Mouse (Mus musculus) heart, adult 2 months (tissue): ENCODE measurements around the gene Fam149b. TPM values are rescaled to one million over a fixed set of nuclear protein-coding genes. Genes with fewer than 3 reads are reported as not detected.
A peak's percentile ranks its signal among the peaks of the same experiment; 100 is the strongest.

ENCODE experiments used
- DNase-seq, 2 experiments: peaks; one replicate each; pipeline ENCODE4 v3.0.0; 2021
- H3K27ac ChIP-seq: fragments of 200-600 bp; 2 replicates; pipeline ENCODE4 v1.8.1; 2022
- H3K27me3 ChIP-seq: fragments of 200-500 bp; 2 replicates; pipeline ENCODE4 v1.6.1; 2012; ENCODE audit warnings: mild to moderate bottlenecking, low read length, inconsistent platforms, mixed read lengths; ENCODE audit not compliant: control insufficient read depth, insufficient read depth
- H3K36me3 ChIP-seq: fragments of 200-500 bp; 2 replicates; pipeline ENCODE4 v1.6.1; 2012; ENCODE audit warnings: low read length, inconsistent platforms; ENCODE audit not compliant: control insufficient read depth, insufficient read depth
- H3K4me1 ChIP-seq: fragments of 200-500 bp; 2 replicates; pipeline ENCODE4 v1.6.1; 2011; ENCODE audit warnings: low read length; ENCODE audit not compliant: control insufficient read depth, insufficient read depth
- H3K4me3 ChIP-seq: fragments of 200-600 bp; 2 replicates; pipeline ENCODE4 v1.8.1; 2022
- H3K79me2 ChIP-seq: fragments of 200-500 bp; replicated peaks from 2 replicates; pipeline ENCODE4 v1.6.1; 2012; ENCODE audit warnings: mild to moderate bottlenecking, inconsistent platforms, low read length, moderate library complexity, mixed read lengths; ENCODE audit not compliant: control insufficient read depth, insufficient read depth
- H3K9ac ChIP-seq: fragments of 200-500 bp; 2 replicates; pipeline ENCODE4 v1.6.1; 2012; ENCODE audit warnings: low read depth, mild to moderate bottlenecking, control low read depth, inconsistent platforms, low read length, mixed read lengths
- CTCF ChIP-seq: fragments of 200-600 bp; IDR thresholded peaks from 2 replicates; pipeline ENCODE4 v1.8.1; 2022; ENCODE audit warnings: antibody characterized with exemption, mild to moderate bottlenecking, moderate library complexity
- EP300 ChIP-seq: fragments of 200-500 bp; IDR thresholded peaks from 2 replicates; pipeline ENCODE4 v1.6.1; 2011; ENCODE audit warnings: low read depth, low read length, control low read depth; ENCODE audit not compliant: insufficient read depth
- POLR2A ChIP-seq: fragments of 200-500 bp; IDR thresholded peaks from 2 replicates; pipeline ENCODE4 v1.6.1; 2011; ENCODE audit warnings: mild to moderate bottlenecking, low read depth, low read length, control low read depth; ENCODE audit not compliant: insufficient read depth
- WGBS: fragments of 180-500 bp; shearing (Covaris S2); methylation state at CpG from one replicate; pipeline ENCODE4 v1.1.7; 2018; 5-methylcytosine and 5-hydroxymethylcytosine counted together
- intact Hi-C: fragments of 180-260 bp; cut with DNase I; formaldehyde crosslinking; loops from one replicate; pipeline ENCODE4 v1.15.1; 2025
- polyA plus RNA-seq: library from polyadenylated mRNA; depleted of rRNA; stranded (reverse); fragments of >200 nt; gene quantifications from 2 replicates; pipeline ENCODE4 v1.2.3, GENCODE M21; 2012
- total RNA-seq, 2 experiments: library from RNA; stranded (reverse); gene quantifications; 2 replicates each; pipeline ENCODE4 v1.2.3; 2021

Gene Fam149b
- total and polyA plus RNA-seq, 3 experiments = 23.1 to 30.1 (median 29.6) TPM

GRCm38 (mm10) chr14:20331316-20331715 is 16.6 kb upstream of the Fam149b start:
- H3K9ac ChIP-seq = no peak overlapping the region
- no peak for DNase-seq
- H3K27me3 ChIP-seq = no peaks in the 10 kb centered on the region
- WGBS = 91% methylated on average over 4 of the region's 4 CpGs
- no peaks in the 10 kb centered on the region for H3K4me1 ChIP-seq
- no peaks in the 10 kb centered on the region for H3K36me3 ChIP-seq
- intact Hi-C loops = no loop called here
- no peak overlapping the region for H3K4me3 ChIP-seq
- TF ChIP-seq EP300 (no peak), CTCF (no peak), POLR2A (no peak)
- H3K79me2 ChIP-seq = no peaks in the 10 kb centered on the region
- H3K27ac ChIP-seq = no peak overlapping the region

GRCm38 (mm10) chr14:20339415-20339814 is 8.5 kb upstream of the Fam149b start:
- no peak overlapping the region for H3K9ac ChIP-seq
- H3K4me3 ChIP-seq = no peak overlapping the region
- WGBS = 97% methylated on average over 5 of the region's 5 CpGs
- H3K27me3 ChIP-seq = no peaks in the 10 kb centered on the region
- no peak for DNase-seq
- H3K4me1 ChIP-seq = no peaks in the 10 kb centered on the region
- H3K36me3 ChIP-seq = no peaks in the 10 kb centered on the region
- H3K27ac ChIP-seq = no peak overlapping the region
- H3K79me2 ChIP-seq = no peaks in the 10 kb centered on the region; the same call in 1 of the 2 replicates
- TF ChIP-seq POLR2A (no peak), CTCF (0 out of 2 replicates have a peak, but pooled peaks have one; percentile 2)
- intact Hi-C loops = no loop called here

GRCm38 (mm10) chr14:20340149-20340548 is 7.8 kb upstream of the Fam149b start:
- peaks cover 1% of the 10 kb centered on the region; the same call in 1 of the 2 replicates for H3K79me2 ChIP-seq
- no peak for TF ChIP-seq EP300
- TF ChIP-seq CTCF = peak; percentile 73
- TF ChIP-seq POLR2A = no peak
- no peaks in the 10 kb centered on the region for H3K4me1 ChIP-seq
- H3K4me3 ChIP-seq = no peak overlapping the region
- H3K27ac ChIP-seq = no peak overlapping the region
- H3K9ac ChIP-seq = no peak overlapping the region
- intact Hi-C loops = no loop called here
- H3K36me3 ChIP-seq = no peaks in the 10 kb centered on the region
- 76% methylated on average over 8 of the region's 8 CpGs for WGBS
- H3K27me3 ChIP-seq = no peaks in the 10 kb centered on the region
- peak in 1 of 2 experiments; percentile 21 for DNase-seq

GRCm38 (mm10) chr14:20340866-20341265 is 7.1 kb upstream of the Fam149b start:
- no peak for TF ChIP-seq CTCF
- TF ChIP-seq EP300 = no peak
- no peak for TF ChIP-seq POLR2A
- no peaks in the 10 kb centered on the region for H3K27me3 ChIP-seq
- no peak for DNase-seq
- no peak overlapping the region for H3K4me3 ChIP-seq
- intact Hi-C loops = no loop called here
- 85% methylated on average over 7 of the region's 7 CpGs for WGBS
- H3K9ac ChIP-seq = no peak overlapping the region
- H3K36me3 ChIP-seq = no peaks in the 10 kb centered on the region
- H3K4me1 ChIP-seq = peaks cover 2% of the 10 kb centered on the region; the same call in 1 of the 2 replicates
- H3K27ac ChIP-seq = no peak overlapping the region
- H3K79me2 ChIP-seq = peaks cover 4% of the 10 kb centered on the region; the same call in 1 of the 2 replicates

DNA sequence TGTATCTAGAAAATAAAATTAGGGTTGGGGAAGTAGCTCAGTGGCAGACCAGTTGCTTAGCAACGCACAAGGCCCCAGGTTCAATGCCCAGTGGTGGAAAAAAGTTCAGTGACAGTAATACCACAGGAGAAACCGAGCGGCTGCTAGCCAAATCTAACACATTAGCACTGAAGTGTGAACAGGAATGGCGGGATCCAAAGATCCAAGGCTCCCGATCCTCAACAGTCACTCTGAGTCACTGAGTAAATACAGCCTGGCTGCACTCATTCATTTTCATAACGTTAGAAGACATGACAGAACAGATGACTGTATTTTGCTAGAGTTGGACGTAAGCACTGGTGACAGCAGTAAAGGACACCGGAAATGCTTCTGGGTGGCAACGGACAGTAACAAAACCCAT is 2.1 kb upstream of the Fam149b start:
- TF ChIP-seq POLR2A (no peak), CTCF (no peak), EP300 (no peak)
- peaks cover 6% of the 10 kb centered on the region for H3K36me3 ChIP-seq
- H3K4me3 ChIP-seq = no peak overlapping the region
- no peak overlapping the region for H3K9ac ChIP-seq
- WGBS = 75% methylated on average over 9 of the region's 9 CpGs
- intact Hi-C loops = loop anchor here (5.0 kb wide), 1 partner anchor 49 kb away; no protein-coding TSS in a partner anchor
- no peak for DNase-seq
- peaks cover 2% of the 10 kb centered on the region for H3K4me1 ChIP-seq
- 0 out of 2 replicates have a peak, but pooled peaks cover 4% of the 10 kb centered on the region for H3K79me2 ChIP-seq
- no peak overlapping the region for H3K27ac ChIP-seq
- no peaks in the 10 kb centered on the region for H3K27me3 ChIP-seq

- H3K36me3 ChIP-seq = peaks cover 6% of the 10 kb centered on the region
- intact Hi-C loops = loop anchor here (5.0 kb wide), 1 partner anchor 50 kb away; no protein-coding TSS in a partner anchor
- peaks cover 2% of the 10 kb centered on the region for H3K4me1 ChIP-seq
- H3K27ac ChIP-seq = peak overlapping the region; percentile 96
- no peaks in the 10 kb centered on the region for H3K27me3 ChIP-seq
- TF ChIP-seq CTCF (no peak), EP300 (no peak), POLR2A (no peak)
- DNase-seq = no peak
- 1% methylated on average over 15 of the region's 15 CpGs for WGBS
- peak overlapping the region; percentile 88 for H3K9ac ChIP-seq
- H3K4me3 ChIP-seq = peak overlapping the region; percentile 94
- H3K79me2 ChIP-seq = 0 out of 2 replicates have a peak, but pooled peaks cover 4% of the 10 kb centered on the region
Measured at GRCm38 (mm10) chr14:20347441-20347990, 446 bp upstream of the Fam149b start.
